Mouse (Mus musculus) adrenal gland, adult 8-10 months (tissue): ENCODE data around the gene Pigu. TPM values are rescaled to one million over a fixed set of nuclear protein-coding genes. Genes with fewer than 3 reads are reported as not detected.

ENCODE experiments used
- DNase-seq: peaks from one replicate; pipeline ENCODE4 v3.0.0; 2022
- total RNA-seq, 4 experiments: library from RNA; stranded (reverse); gene quantifications; 2 replicates each; pipeline ENCODE4 v1.2.4; 2022

The Pigu gene
- total RNA-seq, 4 experiments from 2014 or later = 31.3 to 50.4 (median 38.7) TPM

DNA sequence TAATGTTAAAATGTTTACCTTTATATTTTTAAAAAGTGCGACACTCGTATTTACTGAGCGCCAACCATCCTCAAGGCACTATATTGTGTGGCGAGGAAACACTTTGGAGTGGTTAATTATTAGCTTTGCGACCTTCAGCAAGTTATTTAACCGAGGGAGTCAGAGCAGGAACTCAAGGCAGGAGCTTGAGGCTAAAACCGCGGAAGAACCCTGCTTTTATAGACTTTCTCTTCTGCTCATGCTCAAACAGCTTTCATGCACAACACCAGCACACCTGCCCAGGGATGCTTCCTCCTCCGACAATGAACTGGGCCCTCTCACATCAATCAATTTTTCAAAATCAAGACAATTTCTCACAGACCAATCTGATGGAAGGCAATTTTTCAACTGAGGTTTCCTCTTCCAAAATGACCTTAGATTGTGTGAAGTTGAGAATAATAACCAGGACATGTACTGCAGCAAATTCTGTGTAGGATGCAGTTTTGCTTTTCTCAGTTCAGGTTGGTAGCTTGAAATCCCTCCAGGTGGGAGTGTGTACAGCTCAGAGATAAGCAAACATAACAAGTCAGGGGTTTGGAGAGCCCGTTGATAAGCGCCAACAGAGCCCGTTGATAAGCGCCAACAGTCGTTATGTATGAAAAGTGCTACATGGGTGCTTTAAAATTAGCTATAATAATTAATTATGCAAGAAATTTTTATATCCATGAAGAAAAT, 613 bp upstream of the Pigu start:
- DNase-seq = no peak

DNA sequence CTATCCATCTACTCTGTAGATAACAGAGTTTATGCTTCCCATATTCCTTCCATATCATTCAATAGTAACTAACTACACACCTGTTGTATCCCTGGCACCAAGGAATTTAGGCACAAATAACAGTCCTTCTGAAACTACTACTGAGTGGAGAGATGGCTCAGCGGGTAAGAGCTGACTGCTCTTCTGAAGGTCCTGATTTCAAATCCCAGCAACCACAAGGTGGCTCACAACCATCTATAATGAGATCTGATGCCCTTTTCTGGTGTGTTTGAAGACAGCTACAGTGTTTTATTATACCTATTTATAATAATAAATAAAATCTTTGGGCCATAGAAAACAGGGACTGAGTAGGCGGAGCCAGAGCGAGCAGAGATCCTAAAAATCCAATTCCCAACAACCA, 2.8 kb downstream of the Pigu start:
- DNase-seq = no peak

DNA sequence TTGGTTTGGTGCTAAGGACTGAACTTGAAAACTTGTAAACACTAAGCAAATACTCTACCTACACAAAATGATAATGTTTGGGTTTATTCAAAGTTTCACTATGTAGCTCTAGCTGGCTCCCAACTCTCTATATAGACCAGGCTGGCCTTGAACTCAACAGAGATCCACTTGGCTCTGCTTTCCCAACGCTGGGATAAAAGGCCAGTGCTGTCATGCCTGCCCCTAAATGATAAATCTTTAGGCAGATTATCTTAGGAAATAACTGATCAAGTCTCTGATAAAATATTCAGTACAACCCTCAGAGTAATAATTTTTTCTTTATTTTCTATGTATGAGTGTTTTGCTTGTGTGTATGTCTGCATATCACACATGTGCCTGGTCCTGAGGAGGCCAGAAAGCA, 10.6 kb downstream of the Pigu start:
- no peak for DNase-seq

DNA sequence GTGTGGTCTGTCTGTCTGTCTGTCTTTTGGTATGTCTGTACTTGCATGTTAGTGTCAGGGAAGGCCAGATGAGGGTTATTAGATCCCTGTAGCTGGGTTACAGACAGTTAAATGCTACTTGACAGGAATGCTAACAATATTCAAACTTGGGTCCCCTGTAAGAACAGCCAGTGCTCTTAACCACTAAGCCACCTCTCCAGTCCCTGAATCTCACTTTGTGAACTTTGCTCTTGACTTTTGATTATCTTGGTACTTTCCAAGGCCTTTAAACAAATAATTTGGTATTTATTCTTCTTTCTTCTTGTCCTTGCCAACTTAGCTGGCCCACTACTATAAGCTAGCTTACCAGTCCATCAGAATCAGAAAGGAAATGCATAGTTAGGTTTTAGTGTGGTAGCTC, 17.1 kb downstream of the Pigu start:
- no peak for DNase-seq

DNA sequence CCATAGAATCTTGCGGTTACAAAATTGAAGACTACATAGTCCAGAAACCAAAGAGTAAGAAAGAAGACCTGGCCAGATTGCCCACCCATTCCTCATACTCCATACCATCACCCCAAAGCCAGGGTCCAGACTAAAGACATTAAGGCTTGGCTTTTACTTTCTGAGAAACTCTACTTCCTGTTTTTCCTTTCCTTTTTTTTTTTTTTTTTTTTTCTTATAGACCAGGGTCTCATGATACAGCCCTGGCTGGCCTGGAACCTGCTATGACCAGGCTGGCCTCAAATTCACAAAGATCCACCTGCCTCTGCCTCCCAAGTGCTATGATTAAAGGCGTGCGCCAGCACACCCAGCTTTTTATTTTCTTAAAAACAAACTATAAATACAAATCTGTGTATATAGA, 21.0 kb downstream of the Pigu start:
- DNase-seq = no peak

DNA sequence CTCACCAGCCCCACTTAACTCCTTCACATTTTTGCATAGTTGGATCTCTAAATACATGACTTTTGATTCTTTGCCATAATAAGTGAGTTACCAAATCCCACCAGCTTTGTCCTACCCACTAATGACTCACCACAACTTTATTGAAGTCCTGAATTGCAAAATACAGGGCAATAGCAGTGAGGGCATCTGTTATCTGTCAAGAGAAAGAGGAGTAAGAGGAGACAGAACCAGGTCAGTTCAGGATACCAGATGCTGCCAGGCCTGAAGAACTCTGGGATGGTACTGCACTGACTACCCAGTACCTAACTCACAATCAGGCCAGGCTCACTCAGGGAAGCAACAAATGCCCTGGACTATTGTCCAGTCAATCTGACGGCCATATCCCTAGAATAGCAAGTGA, 22.0 kb downstream of the Pigu start:
- peak; percentile 53 for DNase-seq

DNA sequence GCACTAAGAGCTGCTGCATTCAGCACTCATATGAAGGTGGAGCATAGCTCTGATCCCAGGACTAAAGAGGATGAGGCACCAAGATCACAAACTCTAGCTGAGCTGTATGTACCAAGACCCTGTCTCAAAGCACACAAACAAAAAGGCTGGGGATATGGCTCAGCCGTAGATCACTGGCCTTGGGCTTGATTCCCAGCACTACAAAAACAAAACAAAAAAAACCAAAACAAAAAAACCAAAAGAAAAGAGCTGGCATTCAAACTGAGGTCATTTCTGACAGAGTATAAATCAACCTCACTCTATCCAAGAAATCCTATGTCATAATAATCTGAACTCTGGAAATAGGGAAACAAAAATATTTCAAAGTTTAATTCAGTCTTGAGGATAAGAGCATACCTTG, 23.8 kb downstream of the Pigu start:
- DNase-seq = peak; percentile 35

DNA sequence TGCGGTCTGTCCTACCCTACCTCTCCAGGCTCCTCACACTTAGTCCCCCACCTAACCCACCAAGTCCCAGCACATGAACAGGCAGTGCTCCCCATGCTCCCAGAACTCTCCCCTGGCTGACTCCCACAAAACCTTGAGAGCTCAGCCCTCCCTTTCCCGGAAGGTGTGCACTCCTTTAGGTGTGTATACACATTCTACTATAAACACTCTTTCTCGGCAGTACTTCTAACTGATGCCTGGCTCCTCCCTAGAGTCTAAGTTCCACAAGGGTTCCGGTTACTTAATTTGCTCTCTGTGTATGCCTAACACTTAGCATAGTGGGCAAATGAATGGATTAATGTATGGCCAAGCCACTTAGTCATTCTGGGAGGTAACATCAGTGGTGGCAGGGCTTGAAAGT, 25.9 kb downstream of the Pigu start:
- no peak for DNase-seq

DNA sequence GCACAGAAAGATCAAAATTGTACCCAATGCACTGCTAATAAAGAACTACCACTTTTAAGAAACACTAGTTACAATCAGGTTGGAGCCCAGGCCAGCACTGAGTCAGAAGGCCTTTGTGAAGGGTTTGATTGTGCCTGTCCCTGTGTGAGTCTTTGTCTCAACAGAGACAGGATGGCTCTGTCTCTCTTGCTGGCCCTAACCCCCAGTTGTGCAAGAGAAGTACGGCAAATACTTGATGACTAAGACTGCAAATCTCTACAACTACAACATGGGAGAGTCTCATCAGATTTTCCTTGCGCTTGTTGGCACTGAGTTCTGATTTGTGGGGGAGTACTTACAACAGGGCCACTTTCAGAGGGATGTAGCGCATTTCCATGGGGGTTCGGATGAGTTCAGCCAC, 26.4 kb downstream of the Pigu start:
- no peak for DNase-seq

DNA sequence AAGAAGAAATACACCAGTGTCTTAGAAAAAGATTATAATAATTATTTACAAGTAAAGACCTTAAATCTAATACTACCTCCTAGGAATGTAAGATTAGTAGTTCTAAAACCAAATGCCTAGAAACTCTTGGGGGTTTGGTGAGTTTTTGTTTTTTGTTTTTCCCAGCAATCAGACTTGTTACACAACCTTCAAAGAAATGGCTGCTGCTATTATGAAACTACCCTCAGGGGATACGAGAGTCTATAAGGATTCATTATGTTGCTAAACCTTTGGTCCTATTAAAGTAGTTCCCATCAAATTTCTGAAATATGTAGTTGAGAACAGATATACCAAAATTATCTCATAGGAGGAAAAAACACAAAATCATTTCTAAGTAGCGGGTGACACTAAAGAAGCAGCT, 27.5 kb downstream of the Pigu start:
- DNase-seq = no peak

DNA sequence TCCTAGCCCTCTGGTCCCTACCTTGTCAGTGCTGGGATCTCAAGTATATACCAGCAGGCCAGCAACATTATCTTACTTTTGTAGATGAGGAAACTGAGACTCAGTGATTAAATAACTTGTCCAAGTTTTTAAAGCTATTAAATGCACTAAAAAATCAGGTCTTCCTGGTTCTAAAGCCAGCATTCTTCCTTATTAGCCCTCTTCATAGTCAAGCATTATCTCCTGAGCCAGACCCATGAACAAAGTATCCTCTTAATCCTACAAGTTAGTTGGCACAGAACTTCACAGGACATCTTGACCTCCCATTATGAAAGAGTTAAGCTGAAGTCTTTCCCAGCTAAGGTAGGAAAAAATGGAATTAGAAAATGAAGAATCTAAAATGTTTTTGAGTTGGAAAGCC, 28.3 kb downstream of the Pigu start:
- DNase-seq = no peak

DNA sequence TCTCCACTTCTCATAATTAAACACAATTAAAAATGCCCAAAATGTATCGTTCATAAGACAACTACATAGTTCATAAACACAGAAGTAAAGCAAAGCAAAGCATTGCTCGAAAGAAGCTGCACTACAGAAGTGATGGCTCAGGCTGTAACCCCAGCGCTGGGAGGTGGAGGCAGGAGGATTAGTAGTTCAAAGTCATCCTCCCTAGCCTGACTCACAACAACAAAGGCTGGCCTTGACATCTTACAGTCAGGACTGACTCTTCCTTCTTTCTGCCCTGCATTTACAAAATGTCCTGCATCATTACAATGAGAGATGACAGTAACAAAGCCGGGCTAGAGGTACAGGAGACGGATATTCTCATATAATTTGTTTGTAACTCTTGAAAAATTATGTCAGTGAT, 29.3 kb downstream of the Pigu start:
- no peak for DNase-seq

DNA sequence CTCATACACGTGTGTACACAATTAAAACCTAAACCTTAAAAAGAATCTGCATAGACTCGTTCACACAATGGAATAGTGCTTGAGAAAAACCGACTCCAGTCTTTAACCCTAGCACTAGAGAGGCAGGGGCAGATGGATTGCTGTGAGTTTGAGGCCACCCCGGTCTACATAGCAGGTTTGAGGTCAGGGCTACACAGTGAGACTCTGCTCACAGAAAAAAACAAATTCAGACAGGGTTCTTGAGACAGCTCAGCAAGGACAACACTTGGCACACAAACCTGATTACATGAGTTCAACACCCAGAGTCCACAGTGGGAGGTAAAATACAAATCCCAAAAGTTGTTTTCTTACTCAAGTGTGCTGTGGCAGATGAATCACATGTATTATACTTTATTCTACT, 31.2 kb downstream of the Pigu start:
- DNase-seq = peak; percentile 41

DNA sequence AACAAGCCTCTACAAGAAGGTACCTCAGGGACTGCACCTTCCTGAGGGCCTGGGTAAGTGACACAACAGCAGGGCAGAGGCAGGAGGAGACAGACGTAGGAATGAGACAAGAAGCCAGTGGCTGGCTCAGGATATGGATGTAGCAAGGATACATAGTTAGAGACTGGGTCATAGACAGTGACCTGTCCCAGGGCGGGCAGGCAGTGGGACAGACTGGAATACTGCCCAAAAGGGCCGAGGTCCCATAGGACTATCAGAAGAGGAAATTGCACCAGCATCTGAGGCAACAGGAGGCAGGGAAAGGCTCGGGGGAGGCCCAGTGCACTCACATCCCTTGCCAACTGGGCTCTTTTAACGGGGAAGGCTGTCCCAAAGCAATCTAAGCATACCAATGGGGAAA, 36.6 kb downstream of the Pigu start:
- DNase-seq = peak; percentile 60

DNA sequence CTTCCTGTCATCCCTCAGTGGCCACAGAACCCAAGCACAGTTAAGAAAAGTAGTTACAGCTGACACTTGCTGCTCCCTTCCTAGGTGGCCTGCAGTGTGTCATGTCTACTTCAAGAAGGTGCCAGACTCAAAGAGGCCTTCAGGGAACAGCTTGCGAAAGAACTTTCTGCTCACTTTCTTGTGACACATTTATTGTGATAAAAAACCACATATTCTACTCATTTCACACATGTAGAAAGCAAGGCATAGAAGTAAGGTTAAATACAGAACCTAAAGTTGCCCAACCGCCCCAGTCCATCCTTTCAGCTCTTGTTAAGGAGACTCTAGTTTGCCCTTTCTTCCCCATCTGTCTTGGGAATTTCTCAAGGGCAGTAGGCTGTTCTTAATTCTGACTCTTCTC, 38.6 kb downstream of the Pigu start:
- DNase-seq = no peak

DNA sequence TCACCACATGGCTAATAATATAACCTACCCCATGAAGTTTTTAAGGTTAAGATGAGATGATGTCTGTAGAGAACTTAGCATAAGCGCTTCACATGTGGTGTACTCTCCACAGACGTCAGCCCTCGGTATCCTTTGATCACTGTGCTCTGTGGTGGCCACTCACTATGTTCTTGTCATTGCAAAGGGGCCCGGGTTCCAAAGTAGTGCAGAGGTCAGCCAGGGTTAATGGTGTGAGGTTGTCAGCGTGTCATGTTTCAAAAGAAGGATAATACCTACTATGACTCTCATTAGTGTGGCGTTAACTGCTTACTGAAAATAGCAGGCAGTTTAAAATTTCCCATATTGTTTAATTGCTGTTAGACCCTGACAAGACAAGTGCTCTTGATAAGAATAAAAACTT, 43.6 kb downstream of the Pigu start:
- no peak for DNase-seq

DNA sequence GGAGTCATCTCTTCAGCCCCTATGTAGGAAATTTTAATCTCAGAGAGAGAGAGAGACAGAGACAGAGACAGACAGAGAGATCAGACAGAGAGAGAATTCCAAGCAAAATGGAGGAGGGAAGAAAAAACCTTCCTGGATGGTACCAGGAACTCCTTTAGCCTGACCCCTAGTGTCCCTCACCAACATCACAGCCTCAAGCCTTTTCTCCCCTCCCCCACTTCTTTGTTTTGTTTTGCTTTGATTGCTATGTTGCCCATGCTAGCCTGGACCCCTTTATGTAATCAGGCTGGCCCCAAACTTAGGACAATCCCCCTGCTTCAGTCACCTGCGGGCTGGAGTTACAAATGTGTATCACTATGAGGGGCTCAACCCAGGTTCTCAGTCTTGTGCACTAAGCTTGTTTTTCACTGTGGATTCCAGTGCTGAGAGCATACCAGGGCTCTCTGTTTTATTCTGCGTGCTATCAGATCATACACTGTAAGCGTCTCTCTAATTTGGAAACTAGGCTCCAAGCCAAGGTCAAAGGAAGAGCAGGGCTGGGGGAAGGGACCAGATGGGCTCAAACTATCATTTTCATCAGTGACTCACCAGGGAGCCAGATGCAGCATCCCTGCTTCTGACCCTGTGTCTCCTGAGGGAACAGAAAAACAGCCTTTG, 48.2 kb downstream of the Pigu start:
- DNase-seq = peak; percentile 89

DNA sequence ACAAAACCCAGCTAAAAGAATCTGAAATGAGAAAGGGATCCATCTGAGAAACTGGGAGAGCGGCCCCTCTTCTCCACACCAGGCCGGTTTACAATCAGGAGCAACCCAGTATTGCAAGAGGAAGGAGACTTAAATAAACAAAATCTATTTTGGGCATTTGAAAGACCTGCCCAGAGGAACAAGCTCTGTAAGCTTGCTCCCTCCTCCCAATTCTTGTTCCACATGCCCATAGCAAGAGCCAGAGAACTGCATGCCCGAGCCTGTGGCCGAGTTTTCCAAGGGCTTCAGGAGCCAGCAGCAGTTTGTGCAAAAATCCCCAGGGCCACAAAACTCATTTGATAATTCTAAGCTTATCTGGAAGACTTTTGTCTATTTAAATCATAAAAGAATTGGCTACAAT, 57.7 kb downstream of the Pigu start:
- DNase-seq = no peak

DNA sequence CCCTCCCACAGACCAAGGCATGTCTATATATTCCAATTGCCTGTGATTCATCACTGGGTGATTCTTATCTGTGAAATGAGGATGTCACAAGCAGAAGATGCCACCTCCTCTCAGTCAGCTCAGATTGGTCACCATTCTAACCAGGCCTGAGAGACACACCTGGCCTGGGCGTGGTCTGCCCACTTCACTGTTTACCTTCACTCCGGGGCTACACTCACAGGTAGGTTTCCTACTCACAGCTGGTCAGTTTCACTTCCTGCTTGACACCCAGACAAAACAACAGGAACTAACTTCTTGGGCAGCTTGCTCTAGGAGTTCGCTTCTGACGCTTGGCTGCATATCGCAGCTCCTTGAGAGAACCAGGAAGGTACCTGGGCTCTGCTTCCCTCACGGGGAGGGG, 61.8 kb downstream of the Pigu start:
- no peak for DNase-seq

DNA sequence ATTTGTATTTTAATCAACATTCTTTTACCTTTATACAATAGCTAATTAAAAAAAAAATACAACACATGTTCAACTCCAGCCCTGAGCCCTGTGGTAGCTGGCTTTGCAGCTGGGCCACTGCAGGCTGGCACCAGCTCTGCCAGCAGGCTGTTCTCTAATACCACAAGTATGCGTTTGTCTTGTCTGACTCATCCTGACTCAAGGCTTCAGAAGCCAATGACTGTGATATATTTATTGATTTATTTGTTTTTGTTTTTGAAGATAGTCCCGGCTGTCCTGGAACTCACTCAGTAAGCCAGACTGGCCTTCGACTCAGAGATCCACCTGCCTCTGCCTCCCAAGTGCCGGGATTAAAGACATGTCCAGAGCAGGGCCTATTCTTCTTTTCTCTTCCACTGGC, 63.3 kb downstream of the Pigu start:
- peak; percentile 69 for DNase-seq

DNA sequence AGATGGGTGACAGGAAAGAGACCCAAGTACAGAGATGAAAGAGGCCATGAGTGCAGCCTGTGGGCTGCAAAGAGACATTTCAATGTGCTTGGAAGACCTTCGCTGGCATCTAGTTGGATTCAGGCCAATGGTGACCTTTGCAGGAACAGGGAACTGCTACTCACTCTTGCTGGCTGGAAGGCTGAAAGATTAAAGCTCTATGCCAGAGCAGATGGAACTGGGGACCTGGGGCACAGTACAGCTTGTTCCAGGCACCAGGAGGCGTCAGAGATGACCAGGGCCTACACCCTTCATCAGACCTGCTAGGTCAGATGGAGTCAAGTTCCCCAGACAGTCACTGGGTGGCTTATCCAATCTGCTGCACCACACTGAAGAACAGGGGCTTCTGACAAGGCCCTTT, 63.8 kb downstream of the Pigu start:
- DNase-seq = peak; percentile 88

DNA sequence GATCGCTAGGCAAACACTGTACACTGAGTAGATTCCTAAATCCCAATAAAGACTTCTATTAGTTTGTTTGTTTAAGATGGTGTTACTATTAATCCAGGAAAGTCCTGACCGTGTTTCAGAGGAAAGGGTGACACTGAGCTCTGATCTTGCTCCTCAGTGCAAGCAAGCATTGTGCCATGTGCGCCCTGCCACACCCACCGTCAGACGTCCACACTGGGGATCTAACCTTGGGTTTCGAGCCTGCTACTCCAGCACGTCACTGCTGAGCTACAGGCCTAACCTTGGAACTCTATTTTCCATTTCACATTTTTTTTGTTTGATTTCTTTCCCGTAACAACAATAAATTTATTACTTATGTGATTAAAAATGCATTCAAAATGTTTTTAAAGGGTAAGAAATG, 67.2 kb downstream of the Pigu start:
- no peak for DNase-seq

DNA sequence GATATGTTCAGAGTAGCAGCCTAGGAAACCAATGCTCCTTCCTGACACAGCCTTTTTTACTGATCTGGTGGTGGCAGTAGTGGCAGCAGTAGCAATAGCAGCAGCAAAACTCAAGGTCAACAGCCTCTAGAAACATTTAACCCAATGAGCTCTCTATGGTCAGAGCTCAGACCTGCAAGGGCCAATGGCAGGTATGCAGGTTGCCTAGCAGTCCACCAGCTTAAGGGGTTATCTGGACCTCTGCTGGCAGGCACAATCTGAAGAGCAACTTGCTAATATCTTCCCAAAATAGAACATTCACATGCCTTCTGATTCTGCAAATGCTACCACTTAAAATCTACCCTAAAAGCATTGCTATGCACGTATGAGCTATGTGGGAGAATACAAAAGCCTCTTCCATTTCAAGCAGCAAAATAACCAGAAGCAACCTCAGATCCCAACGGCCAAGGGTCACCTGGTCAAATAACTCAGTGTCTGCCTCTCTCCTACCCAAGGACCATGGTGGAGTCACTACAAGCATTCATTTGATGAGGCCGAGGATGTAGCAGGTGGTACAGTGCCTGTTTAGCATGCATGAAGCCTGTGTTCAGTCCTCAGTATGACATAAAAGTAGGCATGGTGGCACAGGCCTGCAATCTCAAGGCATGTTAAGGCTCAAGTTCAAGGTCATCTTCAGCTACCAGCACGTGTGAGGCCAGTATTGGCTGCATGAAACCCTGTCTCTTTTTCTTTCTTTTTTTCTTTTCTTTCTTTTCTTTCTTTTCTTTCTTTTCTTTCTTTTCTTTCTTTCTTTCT, 69.6 kb downstream of the Pigu start:
- no peak for DNase-seq

DNA sequence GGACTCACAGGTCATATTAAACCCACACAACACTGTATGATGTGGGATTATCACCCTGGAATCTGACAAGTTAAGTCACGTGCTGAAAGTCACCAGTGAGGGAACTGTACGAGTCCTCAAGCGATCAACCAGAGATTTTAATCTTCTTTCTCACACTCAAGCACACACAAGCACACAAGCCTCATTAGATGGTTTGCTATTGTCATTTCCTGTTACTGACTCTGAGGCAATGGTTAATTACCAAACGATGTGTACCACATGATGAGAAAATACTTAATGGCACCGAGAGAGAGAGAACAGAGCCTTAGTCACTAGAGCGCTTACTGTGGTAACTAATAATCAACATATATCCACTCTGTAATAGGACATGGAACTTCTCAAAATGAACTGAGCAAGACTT, 71.5 kb downstream of the Pigu start:
- no peak for DNase-seq
